Mouse (Mus musculus): ENCODE measurements around the gene Ankk1.
A peak's percentile ranks its signal among the peaks of the same experiment; 100 is the strongest.

Gene Ankk1

GRCm38 (mm10) chr9:49426921-49427320 is at the start of gene Ankk1:
Gene Ankk1, minus strand, starts transcription at chr9:49427021.
- DNase-seq (ENCODE audit: low spot score in 2 of 2), result no peak

- no peak for DNase-seq (ENCODE audit: low spot score in 2 of 2)
Observed at GRCm38 (mm10) chr9:49472126-49472525, 45.3 kb upstream of the Ankk1 start.

GRCm38 (mm10) chr9:49470946-49471345 is 44.1 kb upstream of the Ankk1 start:
- DNase-seq (ENCODE audit: low spot score in 2 of 2), result no peak

GRCm38 (mm10) chr9:49470006-49470405 is 43.2 kb upstream of the Ankk1 start:
- no peak for DNase-seq (ENCODE audit: low spot score in 2 of 2)

- no peak for DNase-seq (ENCODE audit: low spot score in 2 of 2)
Observed at GRCm38 (mm10) chr9:49456136-49456535, 29.3 kb upstream of the Ankk1 start.

- no peak for DNase-seq (ENCODE audit: low spot score in 2 of 2)
Observed at GRCm38 (mm10) chr9:49452396-49452795, 25.6 kb upstream of the Ankk1 start.

- no peak for DNase-seq (ENCODE audit: low spot score in 2 of 2)
Observed at GRCm38 (mm10) chr9:49450491-49450890, 23.7 kb upstream of the Ankk1 start.

GRCm38 (mm10) chr9:49442621-49443020 is 15.8 kb upstream of the Ankk1 start:
- no peak for DNase-seq (ENCODE audit: low spot score in 2 of 2)

GRCm38 (mm10) chr9:49427478-49427877 is 657 bp upstream of the Ankk1 start:
- no peak for DNase-seq (ENCODE audit: low spot score in 2 of 2)

GRCm38 (mm10) chr9:49425585-49425984 is 1.2 kb downstream of the Ankk1 start:
- DNase-seq (ENCODE audit: low spot score in 2 of 2), result no peak

GRCm38 (mm10) chr9:49423866-49424265 is 3.0 kb downstream of the Ankk1 start:
- no peak for DNase-seq (ENCODE audit: low spot score in 2 of 2)

GRCm38 (mm10) chr9:49410621-49411020 is 16.2 kb downstream of the Ankk1 start:
- DNase-seq (ENCODE audit: low spot score in 2 of 2), result no peak

GRCm38 (mm10) chr9:49407028-49407427 is 19.8 kb downstream of the Ankk1 start:
- no peak for DNase-seq (ENCODE audit: low spot score in 2 of 2)

- no peak for DNase-seq (ENCODE audit: low spot score in 2 of 2)
Observed at GRCm38 (mm10) chr9:49403711-49404110, 23.1 kb downstream of the Ankk1 start.

GRCm38 (mm10) chr9:49396006-49396405 is 30.8 kb downstream of the Ankk1 start:
- DNase-seq (ENCODE audit: low spot score in 2 of 2), result no peak

GRCm38 (mm10) chr9:49392242-49392641 is 34.6 kb downstream of the Ankk1 start:
- DNase-seq (ENCODE audit: low spot score in 2 of 2), result no peak

- no peak for DNase-seq (ENCODE audit: low spot score in 2 of 2)
Observed at GRCm38 (mm10) chr9:49386119-49386518, 40.7 kb downstream of the Ankk1 start.

- DNase-seq (ENCODE audit: low spot score in 2 of 2), result peak; percentile 7 to 35
Observed at GRCm38 (mm10) chr9:49385301-49385700, 41.5 kb downstream of the Ankk1 start.

- DNase-seq (ENCODE audit: low spot score in 2 of 2), result no peak
Observed at GRCm38 (mm10) chr9:49384855-49385254, 42.0 kb downstream of the Ankk1 start.

- DNase-seq (ENCODE audit: low spot score in 2 of 2), result no peak
Observed at GRCm38 (mm10) chr9:49384041-49384440, 42.8 kb downstream of the Ankk1 start.

GRCm38 (mm10) chr9:49379962-49380361 is 46.9 kb downstream of the Ankk1 start:
- DNase-seq (ENCODE audit: low spot score in 2 of 2), result peak in 1 of 2 experiments; percentile 15

GRCm38 (mm10) chr9:49373946-49374345 is 52.9 kb downstream of the Ankk1 start:
- no peak for DNase-seq (ENCODE audit: low spot score in 2 of 2)

- no peak for DNase-seq (ENCODE audit: low spot score in 2 of 2)
Observed at GRCm38 (mm10) chr9:49365763-49366162, 61.1 kb downstream of the Ankk1 start.

Measured in heart, adult 9 months (tissue).